Mouse (Mus musculus): ENCODE results near the gene Atxn1.

GRCm38 (mm10) chr13:45530754-45531153 lies 434.1 kb downstream of the Atxn1 start:
- TF ChIP-seq CTCF (IDR thresholded peaks at IDR 0.05) (no peak), EP300 (IDR thresholded peaks at IDR 0.05; ENCODE audit: insufficient read depth, low read depth, low read length) (0 out of 2 replicates have a peak, but pooled peaks have one; percentile 22)

All from heart, adult 2 months (tissue).